Mouse (Mus musculus) fat pad, adult 2 months (tissue): ENCODE results near the gene Il16.

Experiments used
- DNase-seq: peaks from one replicate; pipeline ENCODE4 v3.0.0-alpha.2; 2011; ENCODE audit warnings: low read depth, low spot score; ENCODE audit errors: extremely low read depth

The Il16 gene

DNA sequence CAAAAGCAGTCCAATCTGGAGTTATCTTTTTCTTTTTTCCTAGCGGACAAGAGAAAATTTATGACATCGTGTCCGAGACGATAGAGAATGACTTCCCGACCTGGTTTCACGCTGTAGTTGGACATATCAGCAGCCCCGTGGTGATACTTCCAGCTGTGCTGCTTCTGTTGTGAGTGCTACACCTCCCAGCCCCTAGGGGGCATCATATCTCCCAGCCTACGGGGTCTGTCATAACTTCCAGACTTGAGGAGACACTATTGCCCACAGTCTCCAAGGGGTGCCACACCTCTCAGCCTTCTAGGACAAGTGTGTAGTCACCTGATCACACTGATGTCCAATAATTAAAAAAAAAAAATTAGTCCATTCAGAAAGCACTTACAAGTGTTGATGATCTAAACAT, 129.7 kb downstream of the Il16 start:
- DNase-seq = no peak

DNA sequence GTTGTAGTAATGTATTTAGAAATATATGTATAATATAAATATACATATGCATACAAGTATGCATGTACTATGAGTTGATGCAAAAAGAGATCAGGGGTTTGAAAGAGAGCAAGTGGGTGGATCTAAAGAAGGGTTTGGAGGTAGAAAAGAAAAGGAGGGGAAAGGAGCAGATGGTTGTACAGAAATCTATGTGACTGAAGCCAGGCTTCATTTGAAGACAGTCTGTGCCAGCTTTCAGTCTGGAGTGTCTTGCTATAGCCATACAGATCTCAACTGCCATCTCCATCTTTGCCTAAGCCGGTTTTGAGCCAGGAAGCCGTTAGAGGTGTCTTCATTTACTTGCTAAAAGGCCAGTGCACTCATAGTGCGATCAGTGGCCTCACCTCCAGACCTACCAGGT, 130.3 kb downstream of the Il16 start:
- no peak for DNase-seq

DNA sequence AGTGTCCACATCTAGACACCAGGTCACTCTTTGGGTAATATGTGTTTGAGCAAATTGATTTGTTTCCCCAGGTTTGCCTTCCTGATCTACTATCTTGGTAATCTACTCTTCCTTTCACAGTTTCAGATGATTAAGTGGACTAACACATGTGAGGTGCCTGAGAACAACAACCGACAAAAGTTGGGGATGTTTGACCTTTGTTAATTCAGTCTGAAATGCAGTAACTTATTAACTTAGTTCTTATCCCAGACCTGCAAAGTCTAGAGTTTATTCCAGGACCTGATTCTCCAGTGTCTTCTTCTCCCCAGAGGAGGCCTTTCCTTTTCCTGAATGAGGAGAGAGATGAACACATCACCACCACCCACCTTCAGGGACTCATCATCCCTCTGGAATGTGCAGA, 133.6 kb downstream of the Il16 start:
- no peak for DNase-seq

DNA sequence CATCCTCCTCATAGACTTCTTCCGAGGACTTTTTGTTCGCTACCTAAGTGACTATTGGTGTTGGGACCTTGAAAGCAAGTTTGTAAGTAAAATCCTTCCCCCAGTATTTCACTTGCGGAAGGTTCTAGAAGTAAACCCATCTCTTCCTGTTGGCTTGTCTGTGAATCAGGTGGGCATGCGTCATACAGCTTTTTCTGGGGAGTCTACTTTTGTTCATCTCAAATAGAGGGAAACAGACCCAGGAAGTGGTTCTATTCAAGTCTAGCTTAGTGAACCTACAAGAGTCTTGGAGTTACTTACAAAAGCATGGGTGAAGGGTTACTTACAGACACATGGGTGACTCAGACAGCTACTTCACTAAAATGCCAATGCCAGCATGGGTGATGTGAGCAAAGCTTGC, 135.6 kb downstream of the Il16 start:
- no peak for DNase-seq

DNA sequence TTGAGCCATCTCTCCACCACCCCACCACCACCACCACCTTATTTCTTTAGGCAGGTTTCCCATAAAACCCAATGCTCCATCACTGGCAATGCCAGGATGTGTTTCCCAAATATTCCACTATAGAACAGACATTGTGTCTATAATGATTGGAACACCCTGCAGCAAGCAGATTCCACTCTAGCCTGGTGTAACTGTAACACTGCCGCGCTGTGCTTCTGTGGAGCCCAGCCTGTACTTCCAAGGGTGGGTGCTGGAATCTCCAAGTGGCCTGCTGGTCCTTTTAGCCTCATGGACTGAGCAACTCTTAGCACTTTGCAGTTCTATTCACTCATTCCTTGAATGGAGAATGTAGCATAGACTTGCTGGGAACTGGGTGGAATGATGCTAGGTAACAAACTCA, 138.7 kb downstream of the Il16 start:
- DNase-seq = no peak

DNA sequence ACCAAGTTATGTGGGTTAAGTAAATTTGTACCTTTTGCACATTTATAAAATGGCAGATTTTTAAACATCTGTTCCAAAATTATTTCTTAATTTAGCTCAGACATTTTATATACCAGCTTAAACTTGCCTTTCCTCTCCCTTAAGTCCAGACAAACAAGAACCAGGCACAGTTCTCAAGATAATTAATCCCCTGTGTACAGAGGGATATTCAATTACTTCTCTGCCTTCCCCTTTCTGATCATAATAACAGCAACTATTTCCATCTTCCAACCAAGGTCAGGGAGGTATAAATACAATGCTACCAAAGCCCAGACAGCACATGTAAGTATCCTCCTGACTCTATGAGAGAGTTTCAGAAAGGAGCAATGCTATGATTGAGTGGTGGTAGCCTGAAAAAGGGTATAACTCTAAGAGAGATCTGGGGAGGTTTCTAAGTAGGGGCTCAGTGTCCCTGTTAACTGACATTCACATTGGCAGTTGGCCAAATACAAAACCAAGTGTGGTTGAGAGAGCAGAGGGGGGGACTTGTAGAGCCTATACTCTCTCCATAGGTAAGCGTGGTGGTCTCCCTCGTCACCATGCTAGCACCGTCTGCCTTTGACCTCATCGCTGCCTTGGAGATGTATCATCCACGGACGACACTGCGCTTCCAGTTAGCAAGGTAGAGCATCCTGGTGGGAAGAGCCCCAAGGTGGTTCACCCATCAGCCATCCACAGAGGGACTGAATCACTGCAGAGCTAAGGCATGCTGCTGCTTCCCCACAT, 141.2 kb downstream of the Il16 start:
- DNase-seq = no peak

DNA sequence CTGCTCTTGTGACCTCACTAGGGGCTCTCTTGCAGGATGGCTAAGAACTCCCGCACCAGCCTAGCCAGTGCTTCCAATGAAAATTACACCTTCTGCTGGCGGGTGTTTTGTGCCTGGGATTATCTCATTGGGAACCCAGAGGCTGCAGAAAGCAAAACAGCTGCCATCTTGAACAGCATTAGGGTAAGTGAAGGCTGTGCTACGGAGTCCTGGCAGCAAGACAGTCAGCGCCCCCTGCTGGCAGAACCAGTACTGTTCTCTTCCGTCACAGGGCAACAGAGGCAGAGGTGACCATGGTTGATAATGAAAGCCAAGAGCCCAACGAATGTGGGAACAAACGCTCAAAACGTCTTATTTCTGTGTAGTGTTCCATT, 145.6 kb downstream of the Il16 start:
- DNase-seq = no peak

DNA sequence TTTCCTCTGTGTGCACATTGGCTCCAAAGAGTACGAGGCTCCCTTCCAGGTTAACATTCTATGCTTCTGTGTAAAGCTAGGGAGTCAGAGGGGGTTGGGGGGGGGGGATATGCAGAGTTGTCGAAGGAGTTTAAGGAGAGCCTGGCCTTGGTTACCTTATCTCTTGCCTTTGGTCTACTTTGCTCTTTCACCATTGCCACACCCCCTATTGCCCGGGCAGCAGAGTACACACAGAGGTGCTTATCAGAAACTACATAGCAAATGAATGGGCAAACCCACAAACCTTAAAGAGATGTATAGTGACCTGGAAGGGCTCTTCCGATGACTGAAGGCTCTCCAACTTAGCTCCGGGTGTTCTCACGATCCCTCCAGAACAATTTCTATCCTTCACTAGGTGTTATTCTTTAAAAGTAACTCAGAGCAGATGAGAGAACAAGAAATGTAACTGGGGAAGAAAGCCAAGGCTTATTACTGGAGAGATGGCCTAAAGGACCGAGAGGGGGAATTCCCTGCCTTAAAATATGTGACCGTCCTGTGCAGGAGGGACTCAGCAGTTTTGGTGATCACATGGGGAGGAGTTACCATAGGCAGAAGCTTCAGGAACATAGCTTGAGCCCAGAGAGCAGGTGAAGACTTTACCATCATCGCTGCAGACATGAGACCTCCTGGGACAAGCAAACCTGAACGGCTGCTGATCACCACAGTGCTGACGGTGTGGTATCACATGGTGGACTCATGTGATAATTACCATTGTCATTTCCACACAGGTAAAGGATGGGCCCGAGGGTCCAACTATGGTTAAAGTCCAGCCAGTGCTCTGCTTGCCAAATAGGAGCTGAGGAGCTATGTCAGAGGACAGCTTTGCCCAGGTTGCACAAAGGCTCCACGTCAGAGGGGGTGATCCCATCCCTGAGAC, 146.3 kb downstream of the Il16 start:
- no peak for DNase-seq

DNA sequence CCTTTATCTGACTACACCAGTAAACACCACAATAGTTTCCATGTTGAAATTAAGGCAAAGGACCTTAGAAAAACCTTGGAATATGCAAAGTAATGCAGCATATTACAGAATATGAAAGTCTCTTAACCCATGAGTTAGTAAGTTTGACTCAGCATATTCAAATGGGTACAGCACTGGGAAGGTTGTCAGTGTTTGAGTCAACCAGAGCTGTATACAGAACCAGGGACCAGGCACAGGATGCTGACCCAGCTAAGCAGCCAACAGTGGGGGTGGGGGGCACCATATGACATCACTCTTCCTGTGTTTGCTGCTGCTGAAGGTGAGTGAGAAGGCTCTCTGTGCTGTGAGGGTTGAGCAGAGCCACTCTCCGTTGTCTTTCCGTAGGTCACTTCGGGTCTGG, 148.5 kb downstream of the Il16 start:
- no peak for DNase-seq

DNA sequence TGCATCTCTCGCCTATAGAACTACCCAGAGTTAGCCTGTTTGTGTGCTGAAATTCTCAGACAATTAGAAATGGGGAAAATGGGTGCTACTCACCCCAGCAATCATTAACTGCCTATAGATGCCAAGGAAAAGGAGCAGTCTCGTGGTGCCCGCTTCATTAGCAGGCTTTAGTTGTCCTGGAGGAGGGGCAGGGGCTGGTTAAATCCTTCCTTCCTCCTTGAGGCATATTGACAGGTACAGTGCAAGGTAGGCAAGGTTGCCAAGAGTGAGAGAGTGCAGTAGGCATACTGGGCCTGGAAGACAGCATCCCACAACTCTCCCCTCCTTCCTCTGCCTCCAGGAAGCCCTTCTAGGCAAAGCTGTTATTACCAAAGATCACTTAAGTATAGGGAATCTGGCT, 151.5 kb downstream of the Il16 start:
- no peak for DNase-seq
